Mouse (Mus musculus) embryonic facial prominence, embryonic 14.5 days (tissue): Measurements from ENCODE around the gene Ccdc157. TPM values are rescaled to one million over a fixed set of nuclear protein-coding genes. Genes with fewer than 3 reads are reported as not detected.
A peak's percentile ranks its signal among the peaks of the same experiment; 100 is the strongest.

Experiments used
- ATAC-seq: fragments of 200-750 bp; cut with Nextera tagmentation; 2 replicates; pipeline ENCODE4 v1.8.0; 2017; ENCODE audit warnings: low read depth, moderate number of reproducible peaks, moderate TSS enrichment
- DNase-seq: peaks from one replicate; pipeline ENCODE4 v3.0.0-alpha.2; 2015; ENCODE audit warnings: low spot score
- H3K27ac ChIP-seq: fragments of 300-500 bp; sonication (generic); replicated peaks from 2 replicates; pipeline ENCODE4 v1.5.1; 2014; ENCODE audit warnings: low read depth, mild to moderate bottlenecking, low read length, moderate library complexity
- H3K27me3 ChIP-seq: fragments of 300-500 bp; sonication (generic); replicated peaks from 2 replicates; pipeline ENCODE4 v1.6.1; 2014; ENCODE audit warnings: low read length; ENCODE audit not compliant: control insufficient read depth, insufficient read depth
- H3K36me3 ChIP-seq: fragments of 300-500 bp; sonication (generic); 2 replicates; pipeline ENCODE4 v1.6.1; 2014; ENCODE audit warnings: low read length, mixed read lengths; ENCODE audit not compliant: control insufficient read depth, insufficient read depth
- H3K4me1 ChIP-seq: fragments of 300-500 bp; sonication (generic); 2 replicates; pipeline ENCODE4 v1.6.1; 2014; ENCODE audit warnings: antibody characterized with exemption, low read length; ENCODE audit not compliant: control insufficient read depth, insufficient read depth
- H3K4me2 ChIP-seq: fragments of 300-500 bp; sonication (generic); 2 replicates; pipeline ENCODE4 v1.6.1; 2014; ENCODE audit warnings: low read depth, mild to moderate bottlenecking, low read length, moderate library complexity, mixed read lengths
- H3K4me3 ChIP-seq: fragments of 300-500 bp; sonication (generic); 2 replicates; pipeline ENCODE4 v1.5.1; 2014; ENCODE audit warnings: low read depth, mild to moderate bottlenecking, low read length
- H3K9ac ChIP-seq: fragments of 300-500 bp; sonication (generic); 2 replicates; pipeline ENCODE4 v1.6.1; 2014; ENCODE audit warnings: low read depth, mild to moderate bottlenecking, low read length, moderate library complexity, mixed read lengths
- H3K9me3 ChIP-seq: fragments of 300-500 bp; sonication (generic); 2 replicates; pipeline ENCODE4 v1.6.1; 2016; ENCODE audit warnings: low read length; ENCODE audit not compliant: control insufficient read depth
- WGBS: fragments of 180-500 bp; shearing (Covaris S2); extraction: QIAGEN DNeasy Blood & Tissue Kit; methylation state at CpG from one replicate; pipeline ENCODE4 v1.1.7; 2014; 5-methylcytosine and 5-hydroxymethylcytosine counted together
- polyA plus RNA-seq: library from polyadenylated mRNA; unstranded; fragments of >200 nt; fragmentation: Nextera tagmentation; extraction: Ambion mirVana; gene quantifications from 2 replicates; pipeline ENCODE4 v1.2.1, GENCODE M21; 2014

Ccdc157 gene
- polyA plus RNA-seq, 1 experiment from 2014 or later: 6.7 TPM

DNA sequence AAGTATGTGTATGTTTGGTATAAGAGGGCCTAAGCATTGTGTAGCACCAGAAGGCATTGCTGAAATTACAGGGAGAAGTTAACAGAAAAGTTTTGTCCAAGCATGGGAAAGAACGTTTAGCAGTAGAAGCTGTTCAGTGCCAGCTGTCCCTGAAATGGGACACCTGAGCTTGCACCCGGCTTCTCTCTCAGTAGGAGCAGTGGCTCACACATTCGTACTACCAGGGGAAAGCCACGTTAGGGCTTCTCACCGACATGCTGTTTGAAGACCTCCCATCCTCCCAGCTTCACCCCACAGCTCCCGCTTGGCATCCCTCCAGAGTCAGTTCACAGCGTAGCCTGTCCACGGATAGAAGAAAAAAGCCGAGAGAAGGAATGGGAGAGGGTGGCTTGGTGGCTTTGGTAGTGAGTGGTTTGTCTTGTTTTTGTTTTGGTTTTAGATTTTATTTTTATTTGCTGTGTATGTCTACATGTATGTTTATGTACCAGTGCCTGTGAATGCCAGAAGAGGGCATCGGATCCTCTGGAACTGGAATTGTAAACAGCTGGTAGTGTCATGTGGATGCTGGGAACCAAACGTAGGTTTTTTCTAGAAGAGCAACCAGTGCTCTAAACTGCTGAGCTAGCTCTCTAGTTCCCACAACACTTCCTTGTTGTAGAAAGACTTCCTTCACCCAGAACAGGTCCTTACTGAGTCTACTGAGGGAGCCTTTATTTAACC is 42.0 kb upstream of the Ccdc157 start:
- Histone ChIP-seq H3K4me3 (no peak overlapping the region), H3K9me3 (no peaks in the 10 kb centered on the region), H3K27me3 (no peaks in the 10 kb centered on the region), H3K27ac (no peak overlapping the region), H3K36me3 (peaks cover 10% of the 10 kb centered on the region; the same call in 1 of the 2 replicates), H3K9ac (no peak overlapping the region), H3K4me1 (peaks cover 9% of the 10 kb centered on the region; the same call in 1 of the 2 replicates), H3K4me2 (no peak overlapping the region)
- DNase-seq (no peak), ATAC-seq (no peak)
- WGBS: 69% methylated on average over 11 of the region's 11 CpGs

DNA sequence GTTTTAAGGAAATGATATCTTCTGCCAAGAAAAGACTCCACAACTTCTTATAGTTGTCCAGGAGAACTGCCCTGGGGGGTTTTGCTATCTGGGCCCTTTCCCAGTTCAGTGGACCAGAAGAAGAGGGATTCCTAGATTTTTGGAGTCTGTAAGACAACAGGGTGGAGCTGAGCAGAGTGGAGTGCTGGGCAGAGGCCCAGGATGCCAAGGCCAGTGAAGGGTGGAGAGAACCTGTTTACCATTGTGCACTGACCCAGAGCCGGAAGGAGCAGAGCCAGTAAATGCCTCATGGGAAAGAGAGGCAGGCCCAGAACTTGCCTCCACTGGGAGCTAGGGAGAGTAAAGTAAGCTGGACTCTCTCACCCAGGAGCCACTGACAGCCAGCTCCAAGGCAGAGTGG is 37.6 kb upstream of the Ccdc157 start:
- no peak overlapping the region; the same call in 1 of the 2 replicates for H3K27ac ChIP-seq
- no peak overlapping the region for H3K4me2 ChIP-seq
- H3K27me3 ChIP-seq: no peaks in the 10 kb centered on the region
- H3K9ac ChIP-seq: no peak overlapping the region
- H3K4me1 ChIP-seq: peaks cover 15% of the 10 kb centered on the region
- no peaks in the 10 kb centered on the region for H3K9me3 ChIP-seq
- ATAC-seq (no peak), DNase-seq (no peak)
- 74% methylated on average over 1 of the region's 1 CpGs for WGBS
- 0 out of 2 replicates have a peak, but pooled peaks cover 6% of the 10 kb centered on the region for H3K36me3 ChIP-seq
- no peak overlapping the region for H3K4me3 ChIP-seq

DNA sequence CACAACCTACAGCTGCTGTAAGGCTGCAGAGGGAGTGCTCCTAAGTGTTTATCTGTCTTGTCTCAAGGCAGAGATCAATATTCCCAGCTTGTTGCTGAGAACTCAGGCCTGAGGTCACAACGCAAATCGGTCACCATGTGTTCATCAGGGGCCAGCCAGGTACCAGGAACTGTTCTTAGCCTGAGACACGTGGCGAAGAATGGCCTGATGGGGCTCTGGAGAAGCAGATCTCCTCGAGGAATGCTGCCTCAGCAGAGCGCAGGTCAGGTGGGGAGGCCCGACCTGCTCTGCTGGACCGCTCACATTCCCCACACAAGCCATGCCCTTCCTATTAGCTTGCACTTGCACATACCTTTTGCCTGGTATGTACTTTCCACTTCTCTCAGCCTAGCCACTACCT is 36.5 kb upstream of the Ccdc157 start:
- H3K4me1 ChIP-seq: peaks cover 24% of the 10 kb centered on the region
- no peak overlapping the region for H3K9ac ChIP-seq
- no peaks in the 10 kb centered on the region for H3K27me3 ChIP-seq
- no peaks in the 10 kb centered on the region for H3K36me3 ChIP-seq
- 63% methylated on average over 8 of the region's 8 CpGs for WGBS
- DNase-seq (no peak), ATAC-seq (0 out of 2 replicates have a peak, but pooled peaks have one; percentile 46)
- no peak overlapping the region; the same call in 1 of the 2 replicates for H3K27ac ChIP-seq
- no peak overlapping the region for H3K4me2 ChIP-seq
- no peaks in the 10 kb centered on the region for H3K9me3 ChIP-seq
- no peak overlapping the region for H3K4me3 ChIP-seq

DNA sequence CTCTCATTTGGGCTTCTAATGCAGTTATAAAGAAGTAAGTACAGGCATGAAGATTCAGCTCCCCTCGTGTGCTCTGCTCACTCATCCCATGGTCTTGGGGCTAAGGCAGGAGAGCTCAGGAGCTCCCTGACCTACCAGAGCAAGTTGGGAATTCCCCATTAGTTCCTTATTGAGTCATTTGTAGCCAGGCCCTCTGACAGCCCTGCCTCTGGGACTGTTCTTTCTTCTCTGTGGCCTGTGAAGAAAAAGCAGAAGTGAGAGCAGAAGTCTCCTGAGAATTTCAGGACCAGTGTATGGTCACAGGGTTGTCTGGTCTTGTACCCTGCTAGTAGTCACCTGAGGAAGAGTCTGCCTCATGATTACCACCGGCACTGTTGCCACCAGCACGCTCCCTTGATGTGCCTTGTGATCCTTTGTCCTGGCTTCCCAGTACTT is 35.5 kb upstream of the Ccdc157 start:
- H3K9ac ChIP-seq: no peak overlapping the region
- H3K4me3 ChIP-seq: no peak overlapping the region
- H3K4me1 ChIP-seq: peaks cover 33% of the 10 kb centered on the region
- WGBS: 78% methylated on average over 3 of the region's 3 CpGs
- H3K27ac ChIP-seq: no peak overlapping the region
- no peaks in the 10 kb centered on the region for H3K9me3 ChIP-seq
- DNase-seq: no peak
- no peak for ATAC-seq
- H3K36me3 ChIP-seq: no peaks in the 10 kb centered on the region
- H3K27me3 ChIP-seq: no peaks in the 10 kb centered on the region
- H3K4me2 ChIP-seq: no peak overlapping the region

DNA sequence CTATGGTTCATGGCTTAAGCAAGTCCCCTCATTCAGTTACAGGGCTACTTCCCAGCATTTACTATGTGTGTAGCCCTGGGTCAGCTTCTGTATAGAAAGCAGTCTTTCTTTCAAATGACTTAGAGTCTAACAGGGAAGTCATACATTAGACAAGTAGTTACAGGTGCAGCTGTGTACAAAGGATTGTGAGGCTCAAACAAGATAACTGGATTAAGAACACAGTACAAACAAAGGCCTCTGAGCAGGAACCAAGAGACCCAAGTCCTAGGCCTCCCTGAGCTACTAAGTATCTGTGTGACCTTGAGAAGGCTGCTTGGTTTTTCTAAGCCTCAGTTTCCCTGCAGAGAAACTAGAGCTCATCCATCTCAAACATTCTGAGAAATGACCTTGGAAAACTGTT is 33.3 kb upstream of the Ccdc157 start:
- Histone ChIP-seq H3K36me3 (no peaks in the 10 kb centered on the region), H3K4me3 (no peak overlapping the region), H3K4me1 (peaks cover 36% of the 10 kb centered on the region), H3K27ac (no peak overlapping the region), H3K9me3 (no peaks in the 10 kb centered on the region), H3K27me3 (no peaks in the 10 kb centered on the region), H3K9ac (no peak overlapping the region), H3K4me2 (no peak overlapping the region)
- ATAC-seq (no peak), DNase-seq (no peak)

DNA sequence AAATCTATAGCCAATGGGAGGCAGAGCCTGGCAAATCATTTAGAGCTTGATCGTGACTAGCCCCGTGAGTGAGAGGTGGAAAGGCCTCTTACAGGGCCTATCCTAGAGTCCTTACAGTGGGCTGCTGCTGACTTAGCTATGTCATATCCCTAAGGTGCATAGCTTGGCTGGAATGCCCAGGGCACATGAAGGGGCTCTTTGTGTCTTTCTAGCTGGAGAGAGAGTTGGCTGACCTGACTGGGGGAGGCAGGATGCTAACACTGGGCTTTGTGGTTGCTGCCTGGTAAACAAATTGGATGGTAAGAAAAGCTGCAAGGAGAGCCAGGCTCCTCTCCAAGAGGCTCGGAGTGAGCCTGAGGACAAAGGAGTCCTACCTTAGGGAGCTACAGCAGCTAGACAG is 32.7 kb upstream of the Ccdc157 start:
- no peak overlapping the region for H3K9ac ChIP-seq
- H3K36me3 ChIP-seq: no peaks in the 10 kb centered on the region
- no peaks in the 10 kb centered on the region for H3K27me3 ChIP-seq
- DNase-seq: peak; percentile 32
- H3K4me3 ChIP-seq: no peak overlapping the region
- H3K27ac ChIP-seq: peak overlapping the region; percentile 77
- no peak for ATAC-seq
- H3K4me1 ChIP-seq: peaks cover 41% of the 10 kb centered on the region
- no peaks in the 10 kb centered on the region for H3K9me3 ChIP-seq
- WGBS: 63% methylated on average over 3 of the region's 3 CpGs
- H3K4me2 ChIP-seq: no peak overlapping the region

DNA sequence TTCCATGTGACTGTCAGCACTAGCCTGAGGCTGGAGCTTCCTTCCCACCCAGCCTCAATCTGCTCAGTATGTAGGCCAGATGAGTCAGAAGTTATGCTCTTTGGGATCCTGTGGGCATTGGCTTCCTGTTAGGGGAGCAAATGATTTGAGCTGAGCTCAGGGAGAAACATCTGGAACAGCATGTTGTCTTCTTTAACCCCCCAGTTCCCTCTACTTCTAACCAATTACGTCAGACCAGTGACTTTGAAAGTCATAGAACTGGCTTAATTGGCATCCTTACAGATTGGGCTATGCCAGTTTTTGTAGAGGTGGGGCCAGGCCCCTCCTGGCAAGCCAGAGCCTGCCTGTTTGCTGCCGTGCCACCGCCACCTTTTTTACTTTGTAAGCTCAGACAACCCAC is 30.6 kb upstream of the Ccdc157 start:
- peak overlapping the region; percentile 13; the same call in 1 of the 2 replicates for H3K27ac ChIP-seq
- H3K4me3 ChIP-seq: no peak overlapping the region
- no peaks in the 10 kb centered on the region for H3K36me3 ChIP-seq
- peaks cover 48% of the 10 kb centered on the region for H3K4me1 ChIP-seq
- no peak overlapping the region for H3K9ac ChIP-seq
- ATAC-seq (no peak), DNase-seq (peak; percentile 37)
- H3K4me2 ChIP-seq: no peak overlapping the region
- no peaks in the 10 kb centered on the region for H3K27me3 ChIP-seq
- WGBS: 55% methylated on average over 3 of the region's 3 CpGs
- H3K9me3 ChIP-seq: no peaks in the 10 kb centered on the region

DNA sequence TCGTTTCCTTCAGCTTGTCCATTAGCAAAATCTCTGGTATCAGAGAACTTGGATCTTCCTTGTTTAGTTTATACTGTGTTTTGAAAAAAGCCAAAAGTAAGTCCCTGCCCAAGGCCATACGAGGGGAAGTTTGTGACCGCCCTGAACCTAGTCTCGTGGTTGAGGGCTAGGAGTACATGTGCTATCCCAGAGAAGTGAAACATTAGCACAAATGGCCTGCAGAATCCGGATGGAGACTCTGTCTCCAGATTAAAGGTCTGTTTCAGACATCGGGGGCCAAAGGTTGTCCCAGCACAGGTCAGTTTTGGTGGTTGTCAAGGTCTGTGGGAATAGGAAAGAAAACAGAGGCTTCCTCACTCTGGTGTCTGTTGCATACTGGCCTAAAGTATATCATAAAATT is 29.1 kb upstream of the Ccdc157 start:
- Histone ChIP-seq H3K4me1 (peaks cover 48% of the 10 kb centered on the region), H3K9ac (no peak overlapping the region), H3K36me3 (no peaks in the 10 kb centered on the region), H3K9me3 (no peaks in the 10 kb centered on the region), H3K4me3 (no peak overlapping the region), H3K27me3 (no peaks in the 10 kb centered on the region), H3K27ac (no peak overlapping the region), H3K4me2 (0 out of 2 replicates have a peak overlapping the region, but pooled peaks have one; percentile 1)
- no peak for DNase-seq
- no peak for ATAC-seq
- whole genome bisulfite sequencing: 86% methylated on average over 6 of the region's 6 CpGs

DNA sequence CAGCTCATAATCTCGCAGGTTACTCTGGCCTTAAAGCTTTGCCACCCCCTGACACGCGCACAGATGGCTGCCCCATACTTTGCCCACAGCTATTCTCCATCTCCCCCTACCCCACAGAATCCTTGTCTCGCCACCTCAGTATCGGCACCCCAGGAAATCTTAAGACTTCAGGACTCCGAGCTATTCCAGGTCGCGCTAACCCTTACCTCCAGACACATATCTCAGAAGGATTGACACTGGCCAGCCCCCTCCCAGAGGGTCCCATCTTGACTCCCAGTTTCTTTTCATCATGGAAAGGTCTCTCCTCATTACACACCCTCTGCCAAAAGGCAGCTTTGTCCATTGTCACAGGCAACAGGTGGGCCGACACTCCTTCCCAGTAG is 27.2 kb upstream of the Ccdc157 start:
- Histone ChIP-seq H3K27ac (no peak overlapping the region), H3K4me3 (peak overlapping the region; percentile 88), H3K4me1 (peaks cover 39% of the 10 kb centered on the region), H3K9me3 (no peaks in the 10 kb centered on the region), H3K27me3 (no peaks in the 10 kb centered on the region), H3K4me2 (peak overlapping the region; percentile 92), H3K36me3 (peaks cover 13% of the 10 kb centered on the region; the same call in 1 of the 2 replicates), H3K9ac (peak overlapping the region; percentile 89)
- ATAC-seq: no peak; the same call in 1 of the 2 replicates
- WGBS: 18% methylated on average over 9 of the region's 9 CpGs
- DNase-seq: no peak
